Mouse (Mus musculus) liver, adult 2 months (tissue): ENCODE data around the gene Pomt1. TPM values are rescaled to one million over a fixed set of nuclear protein-coding genes. Genes with fewer than 3 reads are reported as not detected.
A peak's percentile ranks its signal among the peaks of the same experiment; 100 is the strongest.

Source experiments
- DNase-seq: peaks from one replicate; pipeline ENCODE4 v3.0.0-alpha.2; 2011; ENCODE audit warnings: low read depth, low spot score; ENCODE audit errors: extremely low read depth
- H3K27ac ChIP-seq: fragments of 200-500 bp; replicated peaks from 2 replicates; pipeline ENCODE4 v1.5.1; 2012; ENCODE audit warnings: low read depth, mild to moderate bottlenecking, control low read depth, inconsistent platforms, low read length; ENCODE audit not compliant: insufficient read depth
- H3K27me3 ChIP-seq: fragments of 200-500 bp; 2 replicates; pipeline ENCODE4 v1.6.1; 2012; ENCODE audit warnings: mild to moderate bottlenecking, moderate library complexity, low read length, inconsistent platforms; ENCODE audit not compliant: control insufficient read depth, insufficient read depth
- H3K36me3 ChIP-seq: fragments of 200-500 bp; 2 replicates; pipeline ENCODE4 v1.6.1; 2012; ENCODE audit warnings: low read length, inconsistent platforms; ENCODE audit not compliant: control insufficient read depth, insufficient read depth
- H3K4me1 ChIP-seq: fragments of 200-500 bp; 2 replicates; pipeline ENCODE4 v1.6.1; 2011; ENCODE audit warnings: low read length; ENCODE audit not compliant: control insufficient read depth, insufficient read depth
- H3K4me3 ChIP-seq: fragments of 200-500 bp; 2 replicates; pipeline ENCODE4 v1.5.1; 2011; ENCODE audit warnings: low read depth, mild to moderate bottlenecking, control low read depth, low read length, moderate library complexity; ENCODE audit not compliant: insufficient read depth
- H3K79me2 ChIP-seq: fragments of 200-500 bp; 2 replicates; pipeline ENCODE4 v1.6.1; 2012; ENCODE audit warnings: inconsistent platforms, mild to moderate bottlenecking, low read length, moderate library complexity; ENCODE audit not compliant: control insufficient read depth, insufficient read depth
- H3K9ac ChIP-seq: fragments of 200-500 bp; 2 replicates; pipeline ENCODE4 v1.6.1; 2012; ENCODE audit warnings: low read depth, mild to moderate bottlenecking, control low read depth, inconsistent platforms, low read length
- CTCF ChIP-seq: fragments of 200-500 bp; IDR thresholded peaks from 2 replicates; pipeline ENCODE4 v1.5.1; 2011; ENCODE audit warnings: low read depth, low read length, control low read depth
- POLR2A ChIP-seq: fragments of 200-500 bp; IDR thresholded peaks from 2 replicates; pipeline ENCODE4 v1.6.1; 2011; ENCODE audit warnings: low read length, control low read depth; ENCODE audit not compliant: insufficient read depth; ENCODE audit errors: extremely low read depth
- WGBS: fragments of 180-500 bp; shearing (Covaris S2); methylation state at CpG from one replicate; pipeline ENCODE4 v1.1.7; 2018; 5-methylcytosine and 5-hydroxymethylcytosine counted together
- polyA plus RNA-seq: library from polyadenylated mRNA; depleted of rRNA; stranded (reverse); fragments of >200 nt; gene quantifications from 2 replicates; pipeline ENCODE4 v1.2.3, GENCODE M21; 2012
- total RNA-seq: library from RNA; depleted of rRNA; stranded (reverse); fragments of >200 nt; gene quantifications from 2 replicates; pipeline ENCODE4 v1.2.3, GENCODE M21; 2014

The Pomt1 gene
- total and polyA plus RNA-seq, 2 experiments = 10.9 to 21.5 TPM

- Histone ChIP-seq H3K27ac (no peak overlapping the region), H3K9ac (no peak overlapping the region), H3K36me3 (peaks cover 27% of the 10 kb centered on the region), H3K4me1 (no peaks in the 10 kb centered on the region), H3K27me3 (no peaks in the 10 kb centered on the region), H3K4me3 (no peak overlapping the region), H3K79me2 (peaks cover 7% of the 10 kb centered on the region; the same call in 1 of the 2 replicates)
- peak; percentile 41 for DNase-seq
- TF ChIP-seq POLR2A = no peak
- TF ChIP-seq CTCF = peak; percentile 90
- WGBS = 81% methylated on average over 17 of the region's 18 CpGs
Measured at GRCm38 (mm10) chr2:32191872-32192507, 44.4 kb upstream of the Pomt1 start.

- no peak for DNase-seq
Measured at GRCm38 (mm10) chr2:32198977-32199376, 37.4 kb upstream of the Pomt1 start.

GRCm38 (mm10) chr2:32200033-32200432 is 36.4 kb upstream of the Pomt1 start:
- no peak for TF ChIP-seq POLR2A
- TF ChIP-seq CTCF = no peak
- Histone ChIP-seq H3K9ac (no peak overlapping the region), H3K36me3 (peaks cover 32% of the 10 kb centered on the region), H3K4me3 (no peak overlapping the region), H3K27me3 (no peaks in the 10 kb centered on the region), H3K79me2 (no peaks in the 10 kb centered on the region), H3K27ac (no peak overlapping the region), H3K4me1 (no peaks in the 10 kb centered on the region)
- WGBS = 90% methylated on average over 4 of the region's 4 CpGs
- no peak for DNase-seq

More at GRCm38 (mm10) chr2:32198977-32199376, 37.4 kb upstream of the Pomt1 start:
- Histone ChIP-seq H3K4me1 (no peaks in the 10 kb centered on the region), H3K27ac (no peak overlapping the region), H3K27me3 (no peaks in the 10 kb centered on the region), H3K79me2 (no peaks in the 10 kb centered on the region), H3K9ac (no peak overlapping the region), H3K4me3 (no peak overlapping the region), H3K36me3 (peaks cover 41% of the 10 kb centered on the region)
- WGBS = 91% methylated on average over 11 of the region's 11 CpGs
- TF ChIP-seq POLR2A = no peak
- TF ChIP-seq CTCF = no peak

- DNase-seq = no peak
- Histone ChIP-seq H3K9ac (no peak overlapping the region), H3K4me3 (no peak overlapping the region), H3K79me2 (no peaks in the 10 kb centered on the region), H3K4me1 (no peaks in the 10 kb centered on the region), H3K36me3 (peaks cover 28% of the 10 kb centered on the region), H3K27me3 (no peaks in the 10 kb centered on the region), H3K27ac (no peak overlapping the region)
- WGBS = 96% methylated on average over 11 of the region's 11 CpGs
- TF ChIP-seq CTCF (no peak), POLR2A (no peak)
Measured at GRCm38 (mm10) chr2:32200712-32201111, 35.7 kb upstream of the Pomt1 start.

- Histone ChIP-seq H3K27me3 (no peaks in the 10 kb centered on the region), H3K36me3 (peaks cover 29% of the 10 kb centered on the region), H3K9ac (no peak overlapping the region), H3K4me3 (no peak overlapping the region), H3K27ac (no peak overlapping the region), H3K79me2 (no peaks in the 10 kb centered on the region; the same call in 1 of the 2 replicates), H3K4me1 (no peaks in the 10 kb centered on the region)
- no peak for DNase-seq
- 80% methylated on average over 7 of the region's 7 CpGs for WGBS
- no peak for TF ChIP-seq POLR2A
- TF ChIP-seq CTCF = no peak
Measured at GRCm38 (mm10) chr2:32201527-32201926, 34.9 kb upstream of the Pomt1 start.

- DNase-seq = no peak
- Histone ChIP-seq H3K36me3 (peaks cover 23% of the 10 kb centered on the region; the same call in 1 of the 2 replicates), H3K9ac (no peak overlapping the region), H3K27ac (no peak overlapping the region), H3K27me3 (no peaks in the 10 kb centered on the region), H3K4me3 (no peak overlapping the region), H3K4me1 (no peaks in the 10 kb centered on the region), H3K79me2 (no peaks in the 10 kb centered on the region; the same call in 1 of the 2 replicates)
- TF ChIP-seq POLR2A = no peak
- TF ChIP-seq CTCF = no peak
- 92% methylated on average over 13 of the region's 13 CpGs for WGBS
Measured at GRCm38 (mm10) chr2:32203853-32204252, 32.5 kb upstream of the Pomt1 start.
